In genomic region chr7:49751148-49751547, GRCm38 (mm10) we compare ENCODE assay signal across 9 mouse cellular contexts. TPM values are rescaled to one million over a fixed set of nuclear protein-coding genes. Genes with fewer than 3 reads are reported as not detected.
DNase-seq lines count a peak whose midpoint lies in the region; ATAC-seq and TF ChIP-seq lines count a peak whose summit lies in the region.
"Had no signal": no experiment of that assay in that cellular context is flagged by ENCODE, and none has a peak within 500 bp of the region (broad histone marks: within the 10 kb centered on the region; RNA-seq: fewer than 3 reads in every experiment).

No protein-coding gene starts in this region.

- no peak overlapping the region for H3K4me2 ChIP-seq in hindbrain, postnatal 0 days (ENCODE audit: low read depth, low read length)
- no peak overlapping the region for H3K4me2 ChIP-seq in midbrain, embryonic 15.5 days
- H3K4me2 ChIP-seq: neural tube, embryonic 13.5 days had no signal

- no peaks in the 10 kb centered on the region for H3K4me1 ChIP-seq in hindbrain, postnatal 0 days (ENCODE audit: insufficient read depth, low read length)
- 0 out of 2 replicates have a peak, but pooled peaks cover 5% of the 10 kb centered on the region for H3K4me1 ChIP-seq in midbrain, embryonic 15.5 days
- H3K4me1 ChIP-seq: neural tube, embryonic 13.5 days had no signal

- WGBS in hindbrain, postnatal 0 days: 5% methylated on average over 4 of the region's 4 CpGs
- WGBS in midbrain, embryonic 15.5 days: 6% methylated on average over 4 of the region's 4 CpGs

- H3K9me3 ChIP-seq in hindbrain, postnatal 0 days (ENCODE audit: low read length): no peaks in the 10 kb centered on the region
- H3K9me3 ChIP-seq in midbrain, embryonic 15.5 days: no peaks in the 10 kb centered on the region
- H3K9me3 ChIP-seq: neural tube, embryonic 13.5 days had no signal

- peak; percentile 88 for TF ChIP-seq CTCF in hindbrain, postnatal 0 days (IDR thresholded peaks at IDR 0.05; ENCODE audit: low read depth)

- peaks cover 43% of the 10 kb centered on the region for H3K27me3 ChIP-seq in hindbrain, postnatal 0 days (ENCODE audit: insufficient read depth, low read length)
- peaks cover 61% of the 10 kb centered on the region for H3K27me3 ChIP-seq in midbrain, embryonic 15.5 days (replicated peaks)

- no peaks in the 10 kb centered on the region for H3K36me3 ChIP-seq in hindbrain, postnatal 0 days (ENCODE audit: insufficient read depth, low read length)
- H3K36me3 ChIP-seq in midbrain, embryonic 15.5 days (replicated peaks): no peaks in the 10 kb centered on the region
- H3K36me3 ChIP-seq: neural tube, embryonic 13.5 days had no signal

- H3K9ac ChIP-seq in hindbrain, postnatal 0 days (replicated peaks; ENCODE audit: low read length): no peak overlapping the region
- no peak overlapping the region for H3K9ac ChIP-seq in midbrain, embryonic 15.5 days
- H3K9ac ChIP-seq: neural tube, embryonic 13.5 days had no signal

- H3K4me3 ChIP-seq in hindbrain, postnatal 0 days (ENCODE audit: low read length): no peak overlapping the region
- H3K4me3 ChIP-seq in midbrain, embryonic 15.5 days: no peak overlapping the region
- H3K4me3 ChIP-seq: neural tube, embryonic 13.5 days had no signal

- DNase-seq in gastrocnemius, adult 18-20 months (ENCODE audit: low spot score): peak; percentile 34
- no peak for DNase-seq in gastrocnemius, postnatal 14 days
- DNase-seq in right cerebral cortex, adult 18-20 months: peak; percentile 20
- DNase-seq in right cerebral cortex, postnatal 25 days: no peak
- peak; percentile 20 for DNase-seq in brain, embryonic 18.5 days (ENCODE audit: low read depth, low spot score)
- DNase-seq in hindbrain, postnatal 0 days (ENCODE audit: low spot score): peak; percentile 85
- DNase-seq in urinary bladder, postnatal 4 days (ENCODE audit: low spot score in 2 of 2): no peak

- peak; percentile 55; the same call in 1 of the 2 replicates for ATAC-seq in hindbrain, postnatal 0 days
- ATAC-seq in midbrain, embryonic 15.5 days (replicated peaks): peak; percentile 25; the same call in 1 of the 2 replicates

- no peak overlapping the region for H3K27ac ChIP-seq in hindbrain, postnatal 0 days
- H3K27ac ChIP-seq in midbrain, embryonic 15.5 days: no peak overlapping the region
- H3K27ac ChIP-seq: neural tube, embryonic 13.5 days had no signal

- intact Hi-C loops in gastrocnemius, postnatal 14 days (cut with DNase I; ENCODE audit: low total_unique reads): loop anchor here (2.0 to 10.0 kb wide), 2 partner anchors 134 to 286 kb away; no protein-coding TSS in a partner anchor

RNA-seq across cellular contexts. Expression of gene Htatip2, which starts 7.8 kb away (rescaled TPM):
- total RNA-seq in gastrocnemius, adult 18-20 months (2021): 1 to 10 TPM; 6.8 to 8.7 TPM
- total RNA-seq in gastrocnemius, postnatal 14 days (2021): 1 to 10 TPM; 1.5 to 1.9 TPM
- 1.5 TPM in 1 of 2 replicates, not detected in the other for total RNA-seq in hindbrain, postnatal 0 days (2014; rRNA removed)
- 7.1 and 8.5 TPM in 2 replicates for polyA plus RNA-seq in hindbrain, postnatal 0 days (2015; fragmentation: Nextera tagmentation; extraction: Ambion mirVana)
- 3.0 and 3.5 TPM in 2 replicates for polyA plus RNA-seq in midbrain, embryonic 15.5 days (2015; fragmentation: Nextera tagmentation; extraction: Ambion mirVana)

RNA-seq across cellular contexts. Expression of gene Prmt3, which starts 27.0 kb away (rescaled TPM):
- total RNA-seq in gastrocnemius, adult 18-20 months (2021): 10 to 100 TPM; 11.2 to 13.2 TPM
- 10 to 100 TPM in 1 of 2 experiments, 1 to 10 TPM in 1; 8.8 to 10.7 TPM for total RNA-seq in gastrocnemius, postnatal 14 days (2021)
- total RNA-seq in hindbrain, postnatal 0 days (2014; rRNA removed): 51.2 and 53.2 TPM in 2 replicates
- polyA plus RNA-seq in hindbrain, postnatal 0 days (2015; fragmentation: Nextera tagmentation; extraction: Ambion mirVana): 40.4 and 42.0 TPM in 2 replicates
- 46.9 and 48.3 TPM in 2 replicates for polyA plus RNA-seq in midbrain, embryonic 15.5 days (2015; fragmentation: Nextera tagmentation; extraction: Ambion mirVana)

Comparison
In these comparisons a context has a peak if more than half of its experiments do, and no peak if none do; other contexts are left out.
1. DNase-seq: peak in gastrocnemius, adult 18-20 months (single experiment), right cerebral cortex, adult 18-20 months (single experiment), brain, embryonic 18.5 days (single experiment) and hindbrain, postnatal 0 days (single experiment); none in gastrocnemius, postnatal 14 days (single experiment), right cerebral cortex, postnatal 25 days (single experiment) and urinary bladder, postnatal 4 days (0 of 2).